Mouse (Mus musculus): Measurements from ENCODE around the gene Idi1. TPM values are rescaled to one million over a fixed set of nuclear protein-coding genes. Genes with fewer than 3 reads are reported as not detected.

Idi1 gene
- 41.9 TPM for polyA plus RNA-seq (2015; fragmentation: Illumina TruSeq; extraction: RNeasy Lipid Tissue Mini Kit (QIAGEN cat#74804); ENCODE audit: insufficient read depth, low replicate concordance)

GRCm38 (mm10) chr13:8885445-8886184 is at the start of gene Idi1:
Gene Idi1 (plus strand): TSS chr13:8885501.

GRCm38 (mm10) chr13:8871314-8871962 is 13.9 kb upstream of the Idi1 start, which contains the start of gene Wdr37:
Gene Wdr37 (minus strand): TSS chr13:8871909.

Other genes starting within 250 kb of the Idi1 start
- 43.1 TPM for gene Wdr37, start 13.6 kb upstream of the Idi1 start, polyA plus RNA-seq (2015; fragmentation: Illumina TruSeq; extraction: RNeasy Lipid Tissue Mini Kit (QIAGEN cat#74804); ENCODE audit: insufficient read depth, low replicate concordance)
- not detected for gene Gm9745, start 62.7 kb downstream of the Idi1 start, polyA plus RNA-seq (2015; fragmentation: Illumina TruSeq; extraction: RNeasy Lipid Tissue Mini Kit (QIAGEN cat#74804); ENCODE audit: insufficient read depth, low replicate concordance)
- not detected for gene Idi2, start 67.4 kb downstream of the Idi1 start, polyA plus RNA-seq (2015; fragmentation: Illumina TruSeq; extraction: RNeasy Lipid Tissue Mini Kit (QIAGEN cat#74804); ENCODE audit: insufficient read depth, low replicate concordance)
- 96.4 TPM for gene Gtpbp4, start 110.6 kb downstream of the Idi1 start, polyA plus RNA-seq (2015; fragmentation: Illumina TruSeq; extraction: RNeasy Lipid Tissue Mini Kit (QIAGEN cat#74804); ENCODE audit: insufficient read depth, low replicate concordance)
- gene Larp4b, start 208.4 kb downstream of the Idi1 start, polyA plus RNA-seq (2015; fragmentation: Illumina TruSeq; extraction: RNeasy Lipid Tissue Mini Kit (QIAGEN cat#74804); ENCODE audit: insufficient read depth, low replicate concordance): 55.9 TPM